Mouse (Mus musculus) embryonic facial prominence, embryonic 11.5 days (tissue): ENCODE measurements at regions not wholly inside any gene's neighbourhood (a gene's known extent, or its start where the extent isn't known, plus 50 kb on each side); places are given as distances from the start of the nearest gene placed in this dataset.

Experiments used
- ATAC-seq: fragments of 200-750 bp; cut with Nextera tagmentation; replicated peaks from 2 replicates; pipeline ENCODE4 v1.8.0; 2017; ENCODE audit warnings: low read depth; ENCODE audit not compliant: insufficient number of reproducible peaks, low FRiP score, low TSS enrichment
- DNase-seq: peaks from one replicate; pipeline ENCODE4 v3.0.0-alpha.2; 2015; ENCODE audit warnings: low spot score
- H3K27ac ChIP-seq: fragments of 300-500 bp; sonication (generic); replicated peaks from 2 replicates; pipeline ENCODE4 v1.5.1; 2014; ENCODE audit warnings: mild to moderate bottlenecking, low read depth, low read length, control low read depth
- H3K27me3 ChIP-seq: fragments of 300-500 bp; sonication (generic); 2 replicates; pipeline ENCODE4 v1.6.1; 2014; ENCODE audit warnings: mild to moderate bottlenecking, low read length, moderate library complexity, mixed read lengths; ENCODE audit not compliant: control insufficient read depth, insufficient read depth
- H3K36me3 ChIP-seq: fragments of 300-500 bp; sonication (generic); replicated peaks from 2 replicates; pipeline ENCODE4 v1.6.1; 2014; ENCODE audit warnings: low read depth, mild to moderate bottlenecking, low read length, moderate library complexity, mixed read lengths; ENCODE audit not compliant: control insufficient read depth, insufficient read depth
- H3K4me1 ChIP-seq: fragments of 300-500 bp; sonication (generic); 2 replicates; pipeline ENCODE4 v1.6.1; 2014; ENCODE audit warnings: low read length, mixed read lengths; ENCODE audit not compliant: control insufficient read depth, insufficient read depth
- H3K4me2 ChIP-seq: fragments of 300-500 bp; sonication (generic); 2 replicates; pipeline ENCODE4 v1.6.1; 2014; ENCODE audit warnings: low read depth, mild to moderate bottlenecking, control low read depth, low read length, moderate library complexity
- H3K4me3 ChIP-seq: fragments of 300-500 bp; sonication (generic); 2 replicates; pipeline ENCODE4 v1.5.1; 2014; ENCODE audit warnings: low read depth, low read length, control low read depth
- H3K9ac ChIP-seq: fragments of 300-500 bp; sonication (generic); replicated peaks from 2 replicates; pipeline ENCODE4 v1.6.1; 2014; ENCODE audit warnings: mild to moderate bottlenecking, control low read depth, low read length
- H3K9me3 ChIP-seq: fragments of 300-500 bp; sonication (generic); replicated peaks from 2 replicates; pipeline ENCODE4 v1.6.1; 2016; ENCODE audit warnings: mild to moderate bottlenecking, low read length, inconsistent platforms, mixed read lengths; ENCODE audit not compliant: control insufficient read depth
- WGBS: fragments of 180-500 bp; shearing (Covaris S2); extraction: QIAGEN DNeasy Blood & Tissue Kit; methylation state at CpG from one replicate; pipeline ENCODE4 v1.1.7; 2014; 5-methylcytosine and 5-hydroxymethylcytosine counted together

GRCm38 (mm10) chr12:16204941-16205340 is 388.2 kb upstream of the Trib2 start:
- DNase-seq (no peak), ATAC-seq (no peak)
- no peak overlapping the region for H3K9ac ChIP-seq
- H3K4me2 ChIP-seq: no peak overlapping the region
- no peaks in the 10 kb centered on the region for H3K27me3 ChIP-seq
- no peaks in the 10 kb centered on the region for H3K9me3 ChIP-seq
- no peak overlapping the region for H3K27ac ChIP-seq
- no peak overlapping the region for H3K4me3 ChIP-seq
- H3K36me3 ChIP-seq: no peaks in the 10 kb centered on the region
- no peaks in the 10 kb centered on the region for H3K4me1 ChIP-seq
- WGBS: 81% methylated on average over 4 of the region's 4 CpGs

GRCm38 (mm10) chr12:16196917-16197316 is 380.2 kb upstream of the Trib2 start:
- Histone ChIP-seq H3K4me1 (no peaks in the 10 kb centered on the region), H3K9me3 (no peaks in the 10 kb centered on the region), H3K27ac (no peak overlapping the region), H3K27me3 (no peaks in the 10 kb centered on the region), H3K36me3 (no peaks in the 10 kb centered on the region), H3K4me3 (no peak overlapping the region), H3K9ac (no peak overlapping the region), H3K4me2 (no peak overlapping the region)
- ATAC-seq (no peak), DNase-seq (no peak)
- 85% methylated on average over 2 of the region's 2 CpGs for WGBS

GRCm38 (mm10) chr12:16191803-16192389 is 375.2 kb upstream of the Trib2 start:
- DNase-seq (no peak), ATAC-seq (no peak)
- Histone ChIP-seq H3K9ac (no peak overlapping the region), H3K27ac (no peak overlapping the region), H3K4me1 (no peaks in the 10 kb centered on the region), H3K27me3 (no peaks in the 10 kb centered on the region), H3K4me3 (no peak overlapping the region), H3K36me3 (no peaks in the 10 kb centered on the region), H3K4me2 (no peak overlapping the region), H3K9me3 (no peaks in the 10 kb centered on the region)
- 84% methylated on average over 3 of the region's 3 CpGs for WGBS

GRCm38 (mm10) chr12:16190706-16191105 is 374.0 kb upstream of the Trib2 start:
- Histone ChIP-seq H3K4me2 (no peak overlapping the region), H3K27me3 (no peaks in the 10 kb centered on the region), H3K27ac (no peak overlapping the region), H3K9ac (no peak overlapping the region), H3K4me3 (no peak overlapping the region), H3K36me3 (no peaks in the 10 kb centered on the region), H3K9me3 (no peaks in the 10 kb centered on the region), H3K4me1 (no peaks in the 10 kb centered on the region)
- no peak for DNase-seq
- ATAC-seq: no peak
- WGBS: 54% methylated on average over 3 of the region's 3 CpGs

GRCm38 (mm10) chr12:16189441-16189840 is 372.7 kb upstream of the Trib2 start:
- H3K9ac ChIP-seq: no peak overlapping the region
- H3K4me1 ChIP-seq: no peaks in the 10 kb centered on the region
- DNase-seq (no peak), ATAC-seq (no peak)
- no peaks in the 10 kb centered on the region for H3K36me3 ChIP-seq
- H3K27ac ChIP-seq: no peak overlapping the region
- no peaks in the 10 kb centered on the region for H3K9me3 ChIP-seq
- H3K27me3 ChIP-seq: no peaks in the 10 kb centered on the region
- no peak overlapping the region for H3K4me2 ChIP-seq
- no peak overlapping the region for H3K4me3 ChIP-seq

- Histone ChIP-seq H3K36me3 (no peaks in the 10 kb centered on the region), H3K4me1 (no peaks in the 10 kb centered on the region), H3K9ac (no peak overlapping the region), H3K27ac (no peak overlapping the region), H3K27me3 (no peaks in the 10 kb centered on the region), H3K4me2 (no peak overlapping the region), H3K9me3 (no peaks in the 10 kb centered on the region), H3K4me3 (no peak overlapping the region)
- ATAC-seq: no peak
- no peak for DNase-seq
- 75% methylated on average over 12 of the region's 12 CpGs for WGBS
Measured at GRCm38 (mm10) chr12:16185976-16186515, 369.3 kb upstream of the Trib2 start.

GRCm38 (mm10) chr12:16185431-16185923 is 368.8 kb upstream of the Trib2 start:
- H3K4me2 ChIP-seq: no peak overlapping the region
- 76% methylated on average over 14 of the region's 14 CpGs for WGBS

GRCm38 (mm10) chr12:16183055-16183454 is 366.3 kb upstream of the Trib2 start:
- no peaks in the 10 kb centered on the region for H3K27me3 ChIP-seq
- no peaks in the 10 kb centered on the region for H3K9me3 ChIP-seq
- H3K4me1 ChIP-seq: no peaks in the 10 kb centered on the region
- H3K9ac ChIP-seq: no peak overlapping the region
- no peak for ATAC-seq
- no peaks in the 10 kb centered on the region for H3K36me3 ChIP-seq
- no peak overlapping the region for H3K4me2 ChIP-seq
- WGBS: 43% methylated on average over 4 of the region's 4 CpGs
- H3K27ac ChIP-seq: no peak overlapping the region
- H3K4me3 ChIP-seq: no peak overlapping the region
- no peak for DNase-seq

More at GRCm38 (mm10) chr12:16185431-16185923, 368.8 kb upstream of the Trib2 start:
- no peak overlapping the region for H3K4me3 ChIP-seq
- no peak overlapping the region for H3K9ac ChIP-seq
- H3K36me3 ChIP-seq: no peaks in the 10 kb centered on the region
- ATAC-seq (no peak), DNase-seq (no peak)
- no peaks in the 10 kb centered on the region for H3K4me1 ChIP-seq
- H3K27me3 ChIP-seq: no peaks in the 10 kb centered on the region
- H3K9me3 ChIP-seq: no peaks in the 10 kb centered on the region
- no peak overlapping the region for H3K27ac ChIP-seq
